In the genomic region with DNA sequence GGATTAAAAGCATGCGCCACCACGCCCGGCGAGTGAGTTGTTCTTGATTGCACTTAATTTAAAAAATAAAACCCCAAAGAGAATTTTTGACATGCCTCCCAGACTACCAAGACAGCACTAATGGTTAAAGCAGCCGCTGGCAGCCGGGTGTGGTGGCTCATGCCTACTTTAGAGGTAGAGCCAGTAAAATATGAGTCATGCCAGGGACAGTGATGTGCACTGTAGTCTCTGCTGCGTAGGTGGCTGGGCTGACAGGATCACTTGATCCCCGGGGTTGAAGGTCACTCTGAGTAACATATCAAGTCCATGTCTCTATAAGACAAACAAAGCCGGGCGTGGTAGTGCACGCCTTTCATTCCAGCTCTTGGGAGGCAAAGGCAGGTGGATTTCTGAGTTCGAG, we compare ENCODE assay signal across 16 mouse cellular contexts. TPM values are rescaled to one million over a fixed set of nuclear protein-coding genes. Genes with fewer than 3 reads are reported as not detected.
A peak's percentile ranks its signal among the peaks of the same experiment; 100 is the strongest.
DNase-seq lines count a peak whose midpoint lies in the region; ATAC-seq and TF ChIP-seq lines count a peak whose summit lies in the region.
"Had no signal": no experiment of that assay in that cellular context is flagged by ENCODE, and none has a peak within 500 bp of the region (broad histone marks: within the 10 kb centered on the region; RNA-seq: fewer than 3 reads in every experiment).

No protein-coding gene starts in this region.

- no peaks in the 10 kb centered on the region for H3K27me3 ChIP-seq in stomach, embryonic 16.5 days (ENCODE audit: control insufficient read depth, insufficient read depth, low read length)
- H3K27me3 ChIP-seq: forebrain, embryonic 15.5 days; heart, embryonic 13.5 days; neural tube, embryonic 13.5 days had no signal

- no peaks in the 10 kb centered on the region for H3K36me3 ChIP-seq in ES-E14 (ENCODE audit: control insufficient read depth, insufficient read depth, low read length, poor library complexity, severe bottlenecking)
- H3K36me3 ChIP-seq in stomach, embryonic 16.5 days (ENCODE audit: control insufficient read depth, insufficient read depth, low read length) = no peaks in the 10 kb centered on the region
- H3K36me3 ChIP-seq: forebrain, embryonic 15.5 days; limb, embryonic 10.5 days; neural tube, embryonic 13.5 days had no signal

- H3K4me3 ChIP-seq in ES-E14 (ENCODE audit: insufficient read depth in 1 of 2, low read depth in 1 of 2, low read length in 2 of 2, poor library complexity in 1 of 2, severe bottlenecking in 1 of 2) = no peak overlapping the region
- H3K4me3 ChIP-seq in stomach, embryonic 16.5 days (replicated peaks; ENCODE audit: low read length) = no peak overlapping the region
- H3K4me3 ChIP-seq: forebrain, embryonic 15.5 days; heart, embryonic 13.5 days; limb, embryonic 10.5 days; neural tube, embryonic 13.5 days had no signal

- DNase-seq in kidney, adult 9 months = peak; percentile 43
- DNase-seq in kidney, postnatal 36 days = no peak
- peak; percentile 34 for DNase-seq in ES-E14 (ENCODE audit: low read depth, low spot score)
- DNase-seq in adrenal gland, postnatal 14 days = peak; percentile 63
- DNase-seq in frontal cortex, postnatal 25 days (ENCODE audit: low spot score in 2 of 2) = no peak
- DNase-seq in heart, adult 9 months (ENCODE audit: low spot score in 2 of 2) = no peak
- DNase-seq: cerebellum, adult 8-10 months; embryo, embryonic 11 days; lung, embryonic 14.5 days; thymus, postnatal 4 days had no signal

- H3K27ac ChIP-seq in ES-E14 (ENCODE audit: insufficient read depth, low read depth, low read length, poor library complexity, severe bottlenecking) = no peak overlapping the region
- no peak overlapping the region for H3K27ac ChIP-seq in stomach, embryonic 16.5 days (ENCODE audit: low read length)
- H3K27ac ChIP-seq: forebrain, embryonic 15.5 days; heart, embryonic 13.5 days; kidney, postnatal 0 days; limb, embryonic 10.5 days; neural tube, embryonic 13.5 days had no signal

- WGBS in stomach, embryonic 16.5 days = 80% methylated on average over 12 of the region's 12 CpGs

- ATAC-seq in stomach, embryonic 16.5 days (ENCODE audit: insufficient read depth, low FRiP score) = peak; percentile 58; the same call in 1 of the 2 replicates
- ATAC-seq: forebrain, embryonic 15.5 days had no signal

- in situ Hi-C loops in ES-E14 (cut with MboI; ENCODE audit: low sequenced_read_pairs in 2 of 2, unreplicated experiment in 2 of 2) = no loop called here

- H3K9ac ChIP-seq in ES-E14 (ENCODE audit: insufficient read depth, low read depth, low read length, poor library complexity, severe bottlenecking) = no peak overlapping the region
- H3K9ac ChIP-seq in stomach, embryonic 16.5 days (ENCODE audit: low read length) = no peak overlapping the region
- H3K9ac ChIP-seq: forebrain, embryonic 15.5 days; heart, embryonic 13.5 days; lung, embryonic 14.5 days; neural tube, embryonic 13.5 days had no signal

- no peak overlapping the region for H3K4me2 ChIP-seq in stomach, embryonic 16.5 days (ENCODE audit: low read depth, low read length)
- H3K4me2 ChIP-seq: forebrain, embryonic 15.5 days; heart, embryonic 13.5 days; lung, embryonic 14.5 days; neural tube, embryonic 13.5 days had no signal

- no peaks in the 10 kb centered on the region for H3K9me3 ChIP-seq in ES-E14 (ENCODE audit: control insufficient read depth, insufficient read depth, low read depth, low read length)
- no peaks in the 10 kb centered on the region for H3K9me3 ChIP-seq in stomach, embryonic 16.5 days (replicated peaks; ENCODE audit: control insufficient read depth, low read length)
- H3K9me3 ChIP-seq: forebrain, embryonic 15.5 days; heart, embryonic 13.5 days; limb, embryonic 10.5 days; neural tube, embryonic 13.5 days had no signal

- peaks cover 2 to 8% of the 10 kb centered on the region in 2 experiments; a peak in 2 of 4 replicates for H3K4me1 ChIP-seq in ES-E14 (ENCODE audit: control insufficient read depth in 2 of 2, insufficient read depth in 2 of 2, low read length in 2 of 2, poor library complexity in 1 of 2)
- H3K4me1 ChIP-seq in stomach, embryonic 16.5 days (ENCODE audit: control insufficient read depth, insufficient read depth, low read length) = no peaks in the 10 kb centered on the region
- H3K4me1 ChIP-seq: forebrain, embryonic 15.5 days; neural tube, embryonic 13.5 days had no signal

TF ChIP-seq in ES-E14, 5 proteins besides CTCF, POLR2A, EP300 and RAD21:
- TF ChIP-seq ZC3H11A (IDR thresholded peaks at IDR 0.05; ENCODE audit: borderline replicate concordance, low read depth, low read length) (no peak), MAFK (IDR thresholded peaks at IDR 0.05; ENCODE audit: insufficient read depth, low read depth, low read length) (no peak), ZNF384 (IDR thresholded peaks at IDR 0.05; ENCODE audit: low read depth, low read length) (no peak), CHD2 (IDR thresholded peaks at IDR 0.05; ENCODE audit: low read depth, low read length) (no peak), HCFC1 (IDR thresholded peaks at IDR 0.05; ENCODE audit: borderline replicate concordance, insufficient read depth, low read length) (no peak)

RNA-seq across cellular contexts. Expression of a gene that starts 13.3 kb away (rescaled TPM):
- total RNA-seq in ES-E14 (2012; rRNA removed) = 9.3 and 10.4 TPM in 2 replicates
- 55.9 and 65.0 TPM in 2 replicates for total RNA-seq in adrenal gland, postnatal 14 days (2021)
- 29.9 and 35.8 TPM in 2 replicates for polyA plus RNA-seq in stomach, embryonic 16.5 days (2015; fragmentation: Nextera tagmentation; extraction: Ambion mirVana)

RNA-seq across cellular contexts. Expression of a gene that starts 13.8 kb away (rescaled TPM):
- 1.9 and 2.0 TPM in 2 replicates for total RNA-seq in ES-E14 (2012; rRNA removed)
- 1.6 TPM in 2 replicates for total RNA-seq in adrenal gland, postnatal 14 days (2021)
- 1.4 TPM in 2 replicates for polyA plus RNA-seq in stomach, embryonic 16.5 days (2015; fragmentation: Nextera tagmentation; extraction: Ambion mirVana)

Comparison
In these comparisons a context has a peak if more than half of its experiments do, and no peak if none do; other contexts are left out.
1. DNase-seq: peak in kidney, adult 9 months (single experiment), ES-E14 (single experiment) and adrenal gland, postnatal 14 days (single experiment); none in kidney, postnatal 36 days (0 of 2), frontal cortex, postnatal 25 days (0 of 2) and heart, adult 9 months (0 of 2).